Mouse (Mus musculus): ENCODE measurements around the gene Hmox1. TPM values are rescaled to one million over a fixed set of nuclear protein-coding genes. Genes with fewer than 3 reads are reported as not detected.

Gene Hmox1
- polyA plus RNA-seq, 1 experiment from 2014 or later = 160 TPM

- no peak overlapping the region for H3K4me2 ChIP-seq (ENCODE audit: low read depth, low read length)
- peaks cover 7% of the 10 kb centered on the region; the same call in 1 of the 2 replicates for H3K36me3 ChIP-seq (replicated peaks; ENCODE audit: insufficient read depth, low read length)
- no peak overlapping the region for H3K27ac ChIP-seq (ENCODE audit: low read depth)
- DNase-seq (no peak), ATAC-seq (no peak)
- peaks cover 2% of the 10 kb centered on the region; the same call in 1 of the 2 replicates for H3K4me1 ChIP-seq (ENCODE audit: insufficient read depth)
- H3K27me3 ChIP-seq (ENCODE audit: insufficient read depth, low read length) = no peaks in the 10 kb centered on the region
- no peak overlapping the region for H3K4me3 ChIP-seq (ENCODE audit: low read depth, low read length)
- 58% methylated on average over 8 of the region's 8 CpGs for WGBS (ENCODE audit: insufficient replicate concordance)
- H3K9me3 ChIP-seq (ENCODE audit: low read length) = no peaks in the 10 kb centered on the region
- no peak overlapping the region for H3K9ac ChIP-seq (replicated peaks)
- TF ChIP-seq EP300 (IDR thresholded peaks at IDR 0.05; ENCODE audit: low read depth) = no peak
- TF ChIP-seq CTCF (IDR thresholded peaks at IDR 0.05; ENCODE audit: low read depth) = no peak
Observed at GRCm38 (mm10) chr8:75103376-75103878, 10.0 kb downstream of the Hmox1 start.

DNA sequence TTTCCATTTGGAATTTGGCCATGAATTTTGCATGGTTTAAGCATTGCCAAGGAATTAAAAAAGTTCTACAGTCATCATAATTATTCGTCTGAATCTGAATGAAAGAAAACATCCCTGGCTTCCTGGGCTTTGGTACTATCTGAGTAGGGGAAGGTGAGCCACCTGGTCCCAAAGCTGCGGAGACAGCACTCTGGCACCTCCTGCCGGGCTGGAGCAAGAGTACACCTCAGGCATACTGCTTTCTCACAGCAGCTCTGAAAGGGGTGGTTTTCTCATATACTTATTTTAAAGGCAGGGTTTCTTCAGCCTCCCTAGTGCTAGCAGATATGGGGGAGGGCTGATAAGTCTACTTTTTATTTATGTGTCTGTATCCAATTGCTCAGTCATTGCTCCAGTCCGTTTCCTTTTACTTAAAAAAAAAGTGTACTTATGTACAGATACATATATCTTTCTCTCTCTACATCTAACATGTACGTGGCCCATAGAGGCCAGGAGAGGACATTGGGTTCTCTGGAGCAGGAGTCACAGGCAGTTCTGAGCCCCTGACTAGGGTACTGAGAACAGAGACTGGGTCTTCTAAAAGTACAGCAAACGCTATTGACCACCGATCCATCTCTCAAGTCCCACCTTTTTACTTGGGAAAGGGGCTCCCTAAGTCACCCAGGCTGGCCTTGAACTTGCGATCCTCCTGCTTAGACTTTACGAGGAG is 15.3 kb downstream of the Hmox1 start:
- H3K36me3 ChIP-seq (replicated peaks; ENCODE audit: insufficient read depth, low read length) = peaks cover 20% of the 10 kb centered on the region
- TF ChIP-seq CTCF (IDR thresholded peaks at IDR 0.05; ENCODE audit: low read depth) (peak; percentile 97), EP300 (IDR thresholded peaks at IDR 0.05; ENCODE audit: low read depth) (no peak)
- H3K9me3 ChIP-seq (ENCODE audit: low read length) = no peaks in the 10 kb centered on the region
- H3K4me3 ChIP-seq (ENCODE audit: low read depth, low read length) = peak overlapping the region; percentile 87
- ATAC-seq = peak; percentile 75
- under 1% methylated on average over 9 of the region's 9 CpGs for WGBS (ENCODE audit: insufficient replicate concordance)
- no peaks in the 10 kb centered on the region for H3K27me3 ChIP-seq (ENCODE audit: insufficient read depth, low read length)
- peaks cover 9% of the 10 kb centered on the region for H3K4me1 ChIP-seq (ENCODE audit: insufficient read depth)
- peak overlapping the region; percentile 86 for H3K27ac ChIP-seq (ENCODE audit: low read depth)
- peak overlapping the region; percentile 89 for H3K9ac ChIP-seq (replicated peaks)
- H3K4me2 ChIP-seq (ENCODE audit: low read depth, low read length) = peak overlapping the region; percentile 94
- DNase-seq = peak; percentile 89

- ATAC-seq = peak; percentile 96
- Histone ChIP-seq H3K9ac (replicated peaks) (peak within 1 kb of the TSS; percentile 89), H3K4me1 (ENCODE audit: insufficient read depth) (peaks cover 9% of the 10 kb centered on the region), H3K4me3 (ENCODE audit: low read depth, low read length) (peak within 1 kb of the TSS; percentile 87), H3K27me3 (ENCODE audit: insufficient read depth, low read length) (no peaks in the 10 kb centered on the region), H3K9me3 (ENCODE audit: low read length) (no peaks in the 10 kb centered on the region), H3K4me2 (ENCODE audit: low read depth, low read length) (peak within 1 kb of the TSS; percentile 94), H3K27ac (ENCODE audit: low read depth) (peak within 1 kb of the TSS; percentile 86), H3K36me3 (replicated peaks; ENCODE audit: insufficient read depth, low read length) (peaks cover 27% of the 10 kb centered on the region)
- peak; percentile 99 for DNase-seq
- under 1% methylated on average over 59 of the region's 59 CpGs for WGBS (ENCODE audit: insufficient replicate concordance)
- 0 out of 2 replicates have a peak, but pooled peaks have one; percentile 41 for TF ChIP-seq EP300 (IDR thresholded peaks at IDR 0.05; ENCODE audit: low read depth)
- TF ChIP-seq CTCF (IDR thresholded peaks at IDR 0.05; ENCODE audit: low read depth) = no peak
Observed at GRCm38 (mm10) chr8:75109236-75109967, 16.0 kb downstream of the Hmox1 start, which contains the start of gene Mcm5. TSS of gene Mcm5 (plus strand) at chr8:75109569.

- WGBS (ENCODE audit: insufficient replicate concordance) = 7% methylated on average over 13 of the region's 13 CpGs
- DNase-seq (peak; percentile 21), ATAC-seq (no peak)
- no peaks in the 10 kb centered on the region for H3K27me3 ChIP-seq (ENCODE audit: insufficient read depth, low read length)
- H3K4me1 ChIP-seq (ENCODE audit: insufficient read depth) = peaks cover 9% of the 10 kb centered on the region
- H3K9ac ChIP-seq (replicated peaks) = peak overlapping the region; percentile 72
- peak overlapping the region; percentile 87 for H3K4me3 ChIP-seq (ENCODE audit: low read depth, low read length)
- no peak for TF ChIP-seq EP300 (IDR thresholded peaks at IDR 0.05; ENCODE audit: low read depth)
- no peak for TF ChIP-seq CTCF (IDR thresholded peaks at IDR 0.05; ENCODE audit: low read depth)
- H3K27ac ChIP-seq (ENCODE audit: low read depth) = no peak overlapping the region
- no peaks in the 10 kb centered on the region for H3K9me3 ChIP-seq (ENCODE audit: low read length)
- H3K36me3 ChIP-seq (replicated peaks; ENCODE audit: insufficient read depth, low read length) = peaks cover 29% of the 10 kb centered on the region
- peak overlapping the region; percentile 94 for H3K4me2 ChIP-seq (ENCODE audit: low read depth, low read length)
Observed at GRCm38 (mm10) chr8:75110093-75110492, 16.7 kb downstream of the Hmox1 start.

- Histone ChIP-seq H3K9me3 (ENCODE audit: low read length) (no peaks in the 10 kb centered on the region), H3K4me2 (ENCODE audit: low read depth, low read length) (no peak overlapping the region), H3K4me3 (ENCODE audit: low read depth, low read length) (no peak overlapping the region), H3K36me3 (replicated peaks; ENCODE audit: insufficient read depth, low read length) (peaks cover 79% of the 10 kb centered on the region), H3K4me1 (ENCODE audit: insufficient read depth) (no peaks in the 10 kb centered on the region), H3K9ac (replicated peaks) (no peak overlapping the region), H3K27me3 (ENCODE audit: insufficient read depth, low read length) (no peaks in the 10 kb centered on the region), H3K27ac (ENCODE audit: low read depth) (no peak overlapping the region)
- whole genome bisulfite sequencing (ENCODE audit: insufficient replicate concordance) = 86% methylated on average over 1 of the region's 1 CpGs
- no peak for ATAC-seq
- DNase-seq = no peak
- no peak for TF ChIP-seq EP300 (IDR thresholded peaks at IDR 0.05; ENCODE audit: low read depth)
- no peak for TF ChIP-seq CTCF (IDR thresholded peaks at IDR 0.05; ENCODE audit: low read depth)
Observed at GRCm38 (mm10) chr8:75118505-75118904, 25.1 kb downstream of the Hmox1 start.

GRCm38 (mm10) chr8:75119287-75119686 is 25.9 kb downstream of the Hmox1 start:
- H3K4me1 ChIP-seq (ENCODE audit: insufficient read depth) = no peaks in the 10 kb centered on the region
- H3K36me3 ChIP-seq (replicated peaks; ENCODE audit: insufficient read depth, low read length) = peaks cover 79% of the 10 kb centered on the region
- H3K27me3 ChIP-seq (ENCODE audit: insufficient read depth, low read length) = no peaks in the 10 kb centered on the region
- H3K4me3 ChIP-seq (ENCODE audit: low read depth, low read length) = no peak overlapping the region
- ATAC-seq = no peak
- no peak overlapping the region for H3K27ac ChIP-seq (ENCODE audit: low read depth)
- no peak overlapping the region for H3K9ac ChIP-seq (replicated peaks)
- no peak for DNase-seq
- no peak overlapping the region for H3K4me2 ChIP-seq (ENCODE audit: low read depth, low read length)
- WGBS (ENCODE audit: insufficient replicate concordance) = 75% methylated on average over 2 of the region's 2 CpGs
- no peak for TF ChIP-seq EP300 (IDR thresholded peaks at IDR 0.05; ENCODE audit: low read depth)
- no peak for TF ChIP-seq CTCF (IDR thresholded peaks at IDR 0.05; ENCODE audit: low read depth)
- H3K9me3 ChIP-seq (ENCODE audit: low read length) = no peaks in the 10 kb centered on the region

All from liver, postnatal 0 days (tissue).